Mouse (Mus musculus) cerebellum, postnatal 14 days (tissue): Measurements from ENCODE around the gene Usp48.
A peak's percentile ranks its signal among the peaks of the same experiment; 100 is the strongest.

Experiments
- DNase-seq, 2 experiments: peaks; one replicate each; pipeline ENCODE4 v3.0.0; 2021; ENCODE audit warnings: mixed read lengths in 2 of 2

The Usp48 gene

DNA sequence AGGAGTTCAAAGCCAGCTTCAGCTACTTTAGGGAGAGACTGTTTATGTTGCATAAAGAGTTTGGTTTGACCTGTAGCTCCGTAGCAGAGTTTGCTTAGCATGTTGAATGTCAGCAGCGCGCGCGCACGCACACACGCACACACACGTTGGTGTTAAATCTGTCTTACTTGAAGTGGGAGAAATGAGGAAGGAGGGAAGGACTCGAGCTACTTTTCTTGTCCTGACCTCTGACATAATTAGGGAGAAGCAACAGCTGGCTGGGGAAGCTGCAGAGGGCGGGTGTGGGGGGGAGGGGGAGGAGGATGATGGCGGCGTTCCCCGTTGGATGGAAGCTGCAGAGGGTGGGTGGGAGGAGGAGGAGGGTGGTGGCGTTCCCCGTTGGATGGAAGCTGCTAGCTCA, 16.7 kb downstream of the Usp48 start:
- no peak for DNase-seq

- DNase-seq: no peak
These were observed 29.3 kb downstream of the Usp48 start for GRCm38 (mm10) chr4:137622847-137623246.

GRCm38 (mm10) chr4:137627476-137628235, 34.1 kb downstream of the Usp48 start:
- DNase-seq: no peak

- DNase-seq: no peak
These were observed 34.8 kb downstream of the Usp48 start for GRCm38 (mm10) chr4:137628400-137628799.

GRCm38 (mm10) chr4:137629354-137629753, 35.8 kb downstream of the Usp48 start:
- peak in 1 of 2 experiments; percentile 23 for DNase-seq

DNA sequence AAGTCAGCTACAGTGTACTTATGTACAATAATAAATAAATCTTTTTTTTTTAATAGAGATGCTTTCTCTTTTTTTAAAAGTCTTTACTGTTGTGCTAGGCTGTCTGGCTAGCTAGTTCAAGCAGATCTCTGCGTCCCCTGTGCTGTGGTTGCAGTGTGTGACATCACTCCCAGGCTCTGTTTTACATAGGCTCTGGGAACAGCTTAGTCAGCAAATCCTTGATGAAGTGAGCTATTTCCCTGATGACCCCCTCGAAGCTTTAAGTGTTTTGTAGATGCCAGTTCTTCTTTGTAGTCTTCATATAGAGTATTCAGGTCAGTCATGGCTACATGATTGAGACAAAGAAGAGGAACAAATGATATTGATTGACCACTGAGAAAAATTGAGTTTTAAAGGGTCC, 36.6 kb downstream of the Usp48 start:
- DNase-seq: no peak

- DNase-seq: no peak
These were observed 38.0 kb downstream of the Usp48 start for GRCm38 (mm10) chr4:137631596-137631995.

- no peak for DNase-seq
These were observed 39.8 kb downstream of the Usp48 start for GRCm38 (mm10) chr4:137633394-137633793.

DNA sequence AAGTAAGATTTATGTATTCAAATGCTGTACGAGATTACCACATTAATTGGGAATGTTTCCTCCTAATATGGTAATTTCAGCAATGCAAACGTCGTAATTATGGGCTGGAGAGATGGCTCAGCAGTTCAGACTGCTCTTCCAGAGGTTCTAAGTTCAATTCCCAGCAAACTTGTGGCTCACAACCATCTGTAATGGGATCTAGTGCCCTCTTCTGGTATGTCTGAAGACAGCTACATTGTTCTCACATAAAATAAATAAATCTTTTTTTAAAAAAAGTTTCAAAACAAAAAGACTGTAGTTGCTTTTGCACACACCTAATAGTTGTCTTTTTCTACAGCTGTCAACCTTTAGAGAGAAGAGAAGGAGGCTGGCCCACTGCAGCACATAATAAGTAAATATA, 43.0 kb downstream of the Usp48 start:
- no peak for DNase-seq

DNA sequence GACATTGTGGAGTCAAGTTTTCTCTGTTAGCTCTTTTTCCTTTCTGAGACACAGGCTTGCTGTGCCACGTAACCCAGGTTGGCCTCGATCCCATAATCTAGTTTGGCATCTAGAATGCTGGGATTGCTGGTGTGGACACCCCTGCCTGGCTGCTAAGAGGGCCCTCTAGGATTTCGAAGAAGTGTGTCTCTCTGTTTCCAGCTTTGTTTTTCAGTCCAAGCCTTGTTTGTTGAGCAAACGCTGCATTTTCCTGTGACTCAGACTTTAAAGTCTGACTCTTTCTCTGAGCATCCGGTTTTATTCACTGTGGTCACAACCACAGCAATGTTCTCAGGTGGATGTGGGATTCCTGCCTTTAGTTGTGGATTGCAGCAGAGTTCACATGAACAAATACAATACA, 48.0 kb downstream of the Usp48 start:
- peak in 1 of 2 experiments; percentile 22 for DNase-seq

GRCm38 (mm10) chr4:137642101-137642500, 48.5 kb downstream of the Usp48 start:
- no peak for DNase-seq

GRCm38 (mm10) chr4:137643459-137643858, 49.9 kb downstream of the Usp48 start:
- no peak for DNase-seq

GRCm38 (mm10) chr4:137646262-137646661, 52.7 kb downstream of the Usp48 start:
- DNase-seq: no peak

GRCm38 (mm10) chr4:137647648-137648047, 54.1 kb downstream of the Usp48 start:
- DNase-seq: no peak

DNA sequence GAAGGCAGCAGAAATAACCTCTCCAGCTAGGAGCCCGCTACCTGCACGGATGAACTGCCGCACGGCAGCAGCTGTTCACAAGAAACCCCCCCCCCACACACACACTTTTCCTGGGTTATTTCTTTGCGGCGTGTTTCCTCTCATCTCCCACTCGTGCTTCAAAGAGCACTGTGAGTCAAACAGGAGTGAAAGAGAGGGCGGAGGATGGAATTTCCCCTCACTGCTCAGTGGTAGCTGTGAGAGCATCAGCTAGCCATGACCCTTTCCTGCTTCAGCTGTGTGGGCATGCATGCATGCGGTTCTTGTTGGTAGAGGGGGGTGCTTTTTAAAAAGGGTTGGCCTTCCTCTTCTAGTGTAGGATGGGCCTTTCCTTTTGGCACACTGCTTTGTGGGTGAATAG, 54.7 kb downstream of the Usp48 start:
- DNase-seq: no peak

DNA sequence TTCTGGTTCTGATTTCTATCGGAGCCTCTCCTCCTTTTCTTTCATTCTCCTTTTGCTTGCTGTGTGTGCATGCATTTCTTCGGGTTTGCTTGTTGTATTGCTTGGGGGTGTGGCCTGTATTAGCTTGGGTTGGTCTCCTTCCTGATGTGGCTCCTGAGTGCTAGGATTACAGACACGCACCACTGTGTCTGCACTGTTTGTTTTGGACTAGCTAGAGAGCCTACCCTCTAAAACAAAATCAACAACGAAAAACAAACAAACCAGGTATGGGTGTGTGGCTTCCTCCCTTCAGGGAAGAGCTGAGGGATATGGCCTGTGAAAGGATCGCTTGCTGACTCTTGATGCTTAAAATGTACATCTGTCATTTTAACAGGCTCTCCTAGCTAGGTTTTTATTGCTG, 57.4 kb downstream of the Usp48 start:
- DNase-seq: no peak

DNA sequence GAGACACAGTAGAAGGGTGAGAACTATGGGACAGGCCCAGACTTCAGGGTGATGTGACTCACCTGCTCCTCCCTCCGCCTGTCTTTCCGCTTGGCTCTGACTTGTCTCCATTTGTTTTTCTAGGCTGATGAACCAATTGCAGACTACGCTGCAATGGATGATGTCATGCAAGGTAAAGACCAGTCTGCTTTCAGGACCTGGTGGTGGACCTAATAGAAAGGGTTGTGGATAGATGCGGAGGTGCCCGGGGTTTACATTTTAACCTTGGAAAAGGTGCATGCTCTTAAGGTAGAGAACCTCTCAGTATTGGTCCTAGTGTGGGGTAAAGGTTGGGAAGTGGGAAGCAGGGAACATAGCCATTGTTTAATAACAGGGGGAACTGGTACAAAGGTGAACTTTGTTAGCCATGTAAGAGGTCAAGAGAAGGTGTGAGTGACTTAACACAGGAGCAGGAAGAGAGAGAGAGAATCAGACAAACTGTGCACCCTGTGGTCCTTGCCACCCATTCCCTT, 59.3 kb downstream of the Usp48 start:
- no peak for DNase-seq

GRCm38 (mm10) chr4:137655241-137656031, 61.9 kb downstream of the Usp48 start:
- no peak for DNase-seq

DNA sequence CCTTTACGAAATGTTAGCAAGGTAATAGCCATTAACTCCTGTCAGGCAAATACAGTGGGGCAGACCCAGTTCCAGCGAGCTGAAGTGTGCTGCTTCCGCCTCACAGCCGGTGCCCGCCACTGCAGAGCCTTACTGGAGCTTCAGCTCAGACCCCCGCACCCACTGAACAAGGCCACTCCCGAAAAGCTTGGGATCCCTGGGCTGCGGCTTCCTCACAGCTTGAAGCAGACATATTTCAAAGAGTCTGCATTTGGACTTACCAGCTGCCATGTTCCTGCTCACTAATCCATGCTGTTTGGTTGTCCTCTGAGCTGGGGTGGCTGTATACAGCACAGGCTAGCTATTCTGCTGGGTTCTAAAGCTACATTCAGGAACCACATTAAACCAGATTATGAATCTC, 64.1 kb downstream of the Usp48 start:
- DNase-seq: no peak

DNA sequence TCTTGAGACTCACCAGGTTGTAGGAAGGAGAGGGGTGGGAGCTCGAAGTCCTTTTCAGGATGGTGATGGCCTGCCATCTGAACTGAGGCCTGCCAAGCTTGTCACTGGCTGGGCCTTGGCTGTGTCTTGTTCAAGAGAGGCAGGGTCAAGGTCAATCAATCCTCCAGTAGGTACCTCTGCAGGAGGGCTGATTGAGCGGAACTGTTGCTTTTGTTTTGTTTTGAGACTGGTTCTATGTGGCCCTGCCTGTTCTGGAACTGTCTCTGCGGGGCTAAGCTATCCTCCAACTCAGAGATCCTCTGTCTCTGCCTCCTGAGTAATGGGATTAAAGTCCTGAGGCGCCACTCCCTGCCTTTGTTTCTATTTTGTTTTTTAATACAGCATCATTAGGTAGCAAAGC, 66.0 kb downstream of the Usp48 start:
- no peak for DNase-seq

- peak; percentile 40 to 43 for DNase-seq
These were observed 67.0 kb downstream of the Usp48 start for GRCm38 (mm10) chr4:137660364-137661077.

DNA sequence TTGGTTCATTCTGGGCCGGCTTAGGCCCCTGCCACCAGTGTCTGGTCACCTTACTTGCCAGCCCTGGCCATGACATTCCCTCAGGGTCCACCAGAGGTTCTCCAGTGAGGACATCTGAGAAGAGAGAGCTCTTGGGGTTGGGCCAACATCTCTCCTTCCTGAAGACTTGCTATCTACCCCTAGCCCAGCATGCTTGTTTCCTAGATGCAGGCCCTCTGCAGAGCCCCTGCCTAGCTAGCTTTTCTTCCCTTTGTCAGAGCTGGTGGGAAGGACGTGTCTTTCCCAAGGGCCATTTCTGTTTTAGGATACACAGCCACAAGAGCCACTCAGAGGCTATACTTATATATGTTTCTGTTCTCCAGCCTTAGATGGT, 67.5 kb downstream of the Usp48 start:
- DNase-seq: peak; percentile 52 to 65

DNA sequence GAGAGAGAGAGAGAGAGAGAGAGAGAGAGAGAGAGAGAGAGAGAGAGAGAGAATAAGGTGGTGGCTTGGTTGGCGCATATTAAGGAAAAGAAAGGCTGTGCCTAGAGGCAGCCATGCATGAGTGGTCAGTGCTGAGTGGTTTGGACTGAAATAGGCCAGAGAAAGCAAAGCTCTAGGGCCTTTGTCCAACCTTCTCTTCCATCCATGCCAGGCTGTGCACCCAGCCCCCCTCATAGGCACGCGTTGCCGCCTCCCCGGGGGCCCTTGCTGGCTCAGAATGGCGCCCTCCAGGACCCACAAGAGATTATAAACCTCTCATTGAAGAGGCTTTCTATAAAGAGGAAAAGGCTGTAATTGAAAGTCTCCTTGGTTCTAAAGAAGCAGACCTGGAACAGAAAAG, 68.0 kb downstream of the Usp48 start:
- DNase-seq: peak; percentile 73 to 77
